Mouse (Mus musculus) bone marrow, adult 2 months (tissue): Measurements from ENCODE around the gene Syt1.

Experiments used
- CTCF ChIP-seq: fragments of 200-500 bp; IDR thresholded peaks from 2 replicates; pipeline ENCODE4 v1.5.1; 2011; ENCODE audit warnings: low read length, control low read depth; ENCODE audit not compliant: control insufficient read depth, insufficient read depth
- POLR2A ChIP-seq: fragments of 200-500 bp; IDR thresholded peaks from 2 replicates; pipeline ENCODE4 v1.6.1; 2011; ENCODE audit warnings: low read depth, mild to moderate bottlenecking, control low read depth, low read length, borderline replicate concordance; ENCODE audit not compliant: control insufficient read depth

DNA sequence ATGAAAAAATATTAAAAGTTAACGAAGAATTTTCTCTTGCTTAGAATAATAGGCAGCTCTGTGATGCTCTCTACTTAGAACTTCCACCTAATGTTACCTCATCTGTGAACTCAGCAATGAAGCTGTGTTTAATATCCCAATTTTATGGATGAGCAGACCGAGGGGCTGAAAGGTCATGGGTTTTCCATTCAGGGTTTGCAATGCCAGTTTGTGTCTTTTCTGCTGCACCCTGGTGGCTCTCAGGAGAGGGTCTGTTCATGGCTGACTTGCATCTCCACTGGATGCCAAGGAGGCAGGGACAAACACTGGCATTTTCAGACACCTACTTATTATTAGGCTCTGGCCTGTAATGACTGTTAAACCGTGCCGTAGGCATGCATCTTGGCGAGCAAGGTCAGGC is 439.7 kb downstream of the Syt1 start:
- TF ChIP-seq POLR2A (no peak), CTCF (no peak)
